Mouse (Mus musculus) cerebellum, adult 9-10 months (tissue): ENCODE data around the gene Ank2.
"Not testable (repeated sequence)": the region's sequence is repeated elsewhere in the genome, so short reads cannot be mapped to it uniquely, and the experiment has no call there.

Experiments
- DNase-seq: peaks from one replicate; pipeline ENCODE4 v3.0.0; 2022

Gene Ank2

DNA sequence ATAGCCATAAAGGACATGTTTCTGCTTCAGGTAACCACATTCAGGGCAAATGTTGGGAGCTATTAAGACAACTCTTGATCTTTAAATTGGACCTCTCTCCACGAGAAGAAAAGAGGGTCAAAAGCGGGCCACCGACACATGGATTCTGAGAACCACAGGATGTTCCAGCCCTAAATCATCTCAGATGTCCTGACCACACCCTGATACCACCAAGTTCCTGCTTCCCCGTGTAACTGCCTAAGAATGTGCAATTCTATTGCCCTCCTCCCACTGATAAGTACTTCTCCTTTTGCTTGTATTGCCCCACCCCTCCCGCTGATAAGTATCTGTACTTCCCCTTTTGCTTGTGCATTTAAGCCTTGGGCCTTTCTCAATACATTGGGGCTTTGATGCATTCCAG lies 18.8 kb downstream of the Ank2 start:
- not testable (repeated sequence) for DNase-seq

DNA sequence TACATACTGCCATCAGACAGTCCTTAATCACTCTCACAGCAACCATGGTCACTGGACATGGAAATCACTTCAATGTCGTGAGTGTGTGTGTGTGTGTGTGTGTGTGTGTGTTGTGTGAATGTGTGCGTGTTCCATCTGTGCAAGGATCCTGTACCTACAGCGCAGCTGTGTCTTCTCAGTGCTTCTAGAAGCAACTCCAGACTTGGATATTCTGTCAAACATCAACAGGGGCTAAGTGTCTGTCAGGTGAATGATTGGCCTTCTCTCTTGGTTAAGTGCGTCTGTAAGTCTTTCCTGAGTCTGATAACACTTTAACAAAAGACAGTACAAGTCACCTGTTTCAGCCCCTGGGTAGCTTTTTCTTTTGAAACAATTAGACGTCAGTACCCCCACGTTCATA lies 25.0 kb downstream of the Ank2 start:
- DNase-seq = no peak

DNA sequence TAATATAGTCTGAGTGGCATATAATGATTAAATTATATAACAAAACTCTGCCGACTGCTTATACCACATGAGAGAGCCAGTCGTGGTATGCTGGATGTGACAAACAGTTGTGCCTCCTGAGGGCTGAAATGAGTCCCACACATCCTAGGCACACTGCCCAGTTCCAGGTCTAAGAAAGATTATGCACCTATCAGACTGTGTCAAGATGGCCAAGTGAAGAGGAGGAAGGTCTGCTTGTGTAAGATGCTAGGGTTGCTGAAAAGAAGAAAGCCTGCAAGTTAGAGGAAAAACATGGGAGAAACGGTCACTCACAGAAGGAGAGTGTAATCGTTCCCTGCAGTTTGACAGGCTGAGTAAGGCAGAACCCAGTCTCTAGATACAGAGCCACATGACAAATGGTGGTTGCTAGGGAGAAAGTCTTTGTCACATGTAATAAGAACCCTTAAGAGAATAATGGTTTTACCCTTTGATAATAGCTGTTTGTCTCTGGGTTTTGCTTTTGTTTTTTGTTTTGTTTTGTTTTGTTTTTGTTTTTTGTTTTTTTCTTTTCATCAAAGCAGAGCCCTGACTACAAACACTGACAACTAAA lies 29.9 kb downstream of the Ank2 start:
- DNase-seq = no peak

DNA sequence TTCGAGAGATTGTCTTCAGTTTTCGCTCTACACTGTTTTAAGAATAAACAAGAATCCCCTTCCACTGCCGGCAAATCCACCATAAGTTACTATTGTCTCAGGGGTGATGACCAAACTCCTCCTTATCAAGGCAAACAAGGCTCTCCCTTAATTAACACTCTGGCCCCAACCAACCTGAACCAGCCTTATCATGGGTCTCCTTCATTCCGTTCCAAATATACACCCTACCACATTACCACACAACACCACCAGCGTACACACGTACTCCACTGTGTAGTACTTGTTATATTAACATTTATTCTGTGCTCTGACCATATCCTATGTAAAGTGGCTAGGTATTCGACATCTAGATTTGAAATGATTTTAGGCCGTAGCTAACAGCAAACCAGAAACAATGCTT lies 30.6 kb downstream of the Ank2 start:
- no peak for DNase-seq

DNA sequence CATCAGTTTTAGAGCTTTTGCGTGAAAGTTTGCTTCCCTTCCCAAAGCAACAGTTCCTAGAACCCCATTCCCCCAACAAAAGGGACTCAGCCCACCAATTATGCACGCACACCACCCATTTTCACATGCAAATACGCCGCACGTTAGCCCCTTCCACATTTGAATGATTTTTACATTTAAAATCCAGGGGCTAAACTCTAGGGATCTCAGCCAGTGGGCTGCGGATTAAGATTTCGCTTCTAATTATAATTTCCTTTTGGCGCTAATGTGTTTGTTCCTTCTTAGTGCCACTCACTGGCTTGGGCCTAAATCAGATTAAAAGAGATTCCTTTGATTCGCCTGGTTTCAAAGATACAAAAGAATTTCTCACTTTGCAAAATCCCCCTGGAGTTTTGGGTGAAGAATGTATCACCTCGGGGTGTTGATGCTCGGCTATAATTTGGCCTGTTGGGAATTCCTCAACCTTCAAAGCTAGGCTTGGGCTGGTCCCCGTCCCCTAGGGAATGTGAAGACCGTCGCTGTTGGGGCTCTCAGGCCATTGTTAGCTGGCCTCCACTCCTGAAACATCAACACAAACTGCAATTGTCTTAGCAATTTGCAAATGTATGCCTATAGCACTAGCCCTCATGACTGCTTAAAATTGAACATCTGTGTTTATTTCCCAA lies 35.2 kb downstream of the Ank2 start:
- DNase-seq = no peak

DNA sequence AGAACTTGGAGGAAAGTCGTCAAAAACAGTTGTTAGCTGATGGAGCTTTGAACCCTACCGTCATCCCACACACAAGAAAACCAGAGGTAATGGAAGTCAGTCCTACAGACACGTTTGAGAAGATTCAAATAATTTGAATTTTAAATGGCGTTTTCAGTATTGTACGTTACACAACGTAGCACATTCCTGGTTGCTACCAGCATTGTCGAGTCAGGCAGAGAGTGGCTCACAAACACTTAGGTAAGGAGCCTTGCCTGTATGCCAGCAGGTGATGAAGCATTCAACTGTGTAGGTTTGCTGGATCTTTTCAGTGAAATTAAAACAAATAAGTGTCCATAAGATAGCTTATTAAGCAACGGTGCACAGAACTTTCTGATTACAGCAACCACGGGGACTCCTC lies 36.0 kb downstream of the Ank2 start:
- DNase-seq = no peak

DNA sequence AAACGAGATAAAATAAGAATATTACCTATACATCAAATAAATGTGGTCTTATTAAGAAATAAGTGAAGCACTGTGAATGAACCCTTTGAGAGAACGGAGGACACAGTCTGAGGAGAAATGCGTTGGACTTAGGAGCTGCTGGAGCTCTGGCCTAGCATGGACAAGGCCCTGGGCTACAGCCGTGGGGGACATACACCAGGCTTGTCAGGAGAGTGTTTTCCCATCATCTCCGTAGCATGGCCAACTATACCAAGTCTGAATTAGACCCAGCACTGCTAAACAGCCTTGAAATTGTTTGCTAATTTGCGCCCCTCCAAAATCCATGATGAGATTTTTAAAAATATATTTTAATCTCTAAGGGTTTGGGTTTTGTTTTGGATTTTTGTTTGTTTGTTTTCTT lies 36.7 kb downstream of the Ank2 start:
- no peak for DNase-seq

DNA sequence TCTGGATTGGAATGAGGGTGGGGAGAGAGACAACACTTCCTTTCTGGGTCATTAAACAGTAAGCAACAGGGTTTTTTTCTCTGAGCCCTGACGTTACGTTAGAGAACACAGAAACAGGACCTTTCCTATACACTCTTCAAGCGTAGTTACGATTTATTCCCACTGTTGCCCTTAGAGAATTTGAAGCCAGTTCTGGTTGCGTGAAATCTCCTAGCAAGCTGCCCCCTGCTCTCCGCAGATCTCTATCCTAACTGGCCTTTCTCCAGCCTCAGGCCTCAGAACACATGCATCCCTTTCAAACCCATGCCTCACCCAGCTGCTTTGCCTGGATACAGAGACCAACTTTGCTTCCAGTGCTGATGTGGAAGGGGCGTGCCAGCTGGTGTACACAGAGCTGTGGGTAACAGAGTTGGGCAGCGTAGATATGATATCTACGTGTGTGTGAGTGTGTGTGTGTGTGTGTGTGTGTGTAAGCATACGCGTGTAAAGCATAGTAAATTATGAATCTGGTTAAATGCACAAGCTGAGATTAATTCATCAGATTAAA lies 38.2 kb downstream of the Ank2 start:
- DNase-seq = no peak

DNA sequence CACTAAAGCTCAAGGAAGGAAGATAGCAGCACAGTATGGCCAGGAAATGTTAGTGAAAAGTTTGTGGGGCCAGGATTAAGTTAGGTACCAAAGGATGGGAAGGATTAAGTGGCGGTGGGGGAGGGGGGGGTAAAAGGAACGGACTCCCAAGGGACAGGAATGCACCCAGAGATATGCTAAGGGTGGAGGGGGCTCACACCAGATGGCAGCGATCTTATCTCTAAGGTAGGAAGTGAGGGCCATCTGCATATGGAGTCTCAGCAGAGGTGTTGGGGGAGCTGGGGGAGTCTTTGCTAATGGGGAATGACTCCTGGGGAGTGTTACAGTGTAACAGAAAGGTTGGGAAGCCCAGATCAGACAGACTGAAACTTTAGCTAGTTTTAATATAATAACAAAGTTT lies 39.3 kb downstream of the Ank2 start:
- no peak for DNase-seq

DNA sequence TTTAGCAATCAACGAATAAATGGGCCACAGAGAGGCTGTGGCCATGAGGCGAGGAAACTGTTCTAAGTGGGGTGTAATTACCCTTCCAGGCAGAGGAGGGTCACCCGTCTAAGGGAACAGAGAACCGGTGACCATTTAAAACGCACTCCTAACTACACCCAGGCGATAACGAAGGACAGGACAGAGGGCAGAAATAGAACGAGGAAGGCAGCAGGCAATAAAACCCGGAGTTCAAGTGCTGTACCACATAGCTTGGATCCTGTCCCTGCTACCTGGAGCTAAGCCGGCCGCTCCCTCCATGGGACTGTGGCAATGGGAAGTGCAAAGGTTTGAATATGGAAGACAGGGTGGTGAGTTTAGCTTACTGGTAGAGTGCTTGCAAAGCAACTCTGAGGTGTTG lies 40.2 kb downstream of the Ank2 start:
- no peak for DNase-seq

DNA sequence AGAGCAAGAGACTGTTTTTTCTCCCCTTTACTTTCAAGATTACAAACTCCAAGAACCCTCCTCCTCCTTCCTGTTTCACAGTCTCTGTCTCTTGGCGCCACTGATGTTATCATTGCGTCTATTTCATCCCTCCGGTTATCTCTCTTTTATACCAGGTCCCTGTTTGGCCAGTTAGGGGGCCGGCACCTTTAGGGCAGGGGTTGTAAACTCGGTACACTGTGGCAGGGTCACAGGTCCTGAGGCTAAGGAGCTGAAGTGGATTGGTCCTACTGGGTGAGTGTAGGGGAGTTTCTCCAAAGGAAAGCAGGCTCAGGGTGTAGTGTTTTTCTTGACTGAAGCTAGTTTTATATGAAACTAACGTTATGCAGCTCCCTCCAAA lies 40.7 kb downstream of the Ank2 start:
- no peak for DNase-seq

DNA sequence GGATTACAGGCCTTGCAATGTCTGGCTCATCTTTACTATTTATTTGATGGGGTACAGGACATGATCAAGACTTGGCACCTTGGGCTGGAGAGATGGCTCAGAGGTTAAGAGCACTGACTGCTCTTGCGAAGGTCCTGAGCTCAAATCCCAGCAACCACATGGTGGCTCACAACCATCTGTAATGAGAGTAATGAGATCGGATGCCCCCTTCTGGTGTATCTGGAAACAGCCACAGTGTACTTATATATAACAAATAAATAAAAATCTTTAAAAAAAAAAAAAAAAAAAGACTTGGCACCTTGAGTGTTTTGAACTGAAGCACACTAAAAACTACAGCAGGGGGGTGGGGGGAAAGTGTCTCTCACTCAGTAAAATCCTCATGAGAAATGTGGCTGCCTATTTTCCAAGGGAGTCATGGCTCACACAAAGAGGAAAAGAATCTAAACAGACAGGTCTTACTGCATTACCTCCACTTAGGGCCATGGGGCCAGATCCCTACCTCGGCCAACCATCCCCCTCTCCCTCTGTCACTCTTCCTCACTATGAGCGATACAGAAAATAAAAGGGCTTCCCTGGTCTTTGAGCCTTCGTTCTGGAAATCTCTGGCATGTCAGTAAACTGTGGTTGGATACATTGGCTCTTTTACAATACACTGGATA lies 41.3 kb downstream of the Ank2 start:
- no peak for DNase-seq

DNA sequence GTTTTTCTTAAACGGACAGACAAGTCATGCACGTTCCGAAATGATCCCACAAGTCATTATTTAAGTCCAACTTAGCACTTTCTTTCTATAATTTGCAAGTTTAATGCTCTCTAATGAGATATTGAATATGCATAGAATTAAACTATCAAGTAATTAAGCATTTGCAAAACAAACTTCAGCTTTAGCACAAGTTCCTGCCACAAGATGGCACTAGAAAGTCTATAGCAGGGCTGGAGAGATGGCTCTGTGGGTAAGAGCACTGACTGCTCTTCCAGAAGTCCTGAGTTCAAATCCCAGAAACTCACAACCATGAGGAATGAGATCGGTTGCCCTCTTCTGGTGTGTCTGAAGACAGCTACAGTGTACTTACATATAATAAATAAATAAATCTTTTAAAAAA lies 45.4 kb downstream of the Ank2 start:
- no peak for DNase-seq

DNA sequence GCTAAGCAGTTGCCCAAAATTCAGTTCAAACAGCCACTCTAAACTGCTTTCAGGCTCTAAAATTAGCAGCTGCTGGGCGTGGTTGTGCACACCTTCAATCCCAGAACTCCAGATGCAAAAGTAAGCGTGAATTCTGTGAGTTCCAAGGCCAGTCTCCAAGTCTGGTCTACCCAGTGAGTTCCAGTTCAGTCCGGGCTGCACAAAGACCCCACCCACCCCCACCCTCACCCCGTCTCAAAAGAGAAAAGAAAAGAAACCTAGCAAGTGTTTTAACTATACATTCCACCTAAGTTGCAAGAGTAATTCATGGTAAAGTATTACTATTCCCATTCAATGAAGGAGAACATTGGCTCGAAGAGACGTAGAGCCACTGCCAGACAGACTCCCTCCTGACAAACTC lies 45.9 kb downstream of the Ank2 start:
- DNase-seq = no peak

DNA sequence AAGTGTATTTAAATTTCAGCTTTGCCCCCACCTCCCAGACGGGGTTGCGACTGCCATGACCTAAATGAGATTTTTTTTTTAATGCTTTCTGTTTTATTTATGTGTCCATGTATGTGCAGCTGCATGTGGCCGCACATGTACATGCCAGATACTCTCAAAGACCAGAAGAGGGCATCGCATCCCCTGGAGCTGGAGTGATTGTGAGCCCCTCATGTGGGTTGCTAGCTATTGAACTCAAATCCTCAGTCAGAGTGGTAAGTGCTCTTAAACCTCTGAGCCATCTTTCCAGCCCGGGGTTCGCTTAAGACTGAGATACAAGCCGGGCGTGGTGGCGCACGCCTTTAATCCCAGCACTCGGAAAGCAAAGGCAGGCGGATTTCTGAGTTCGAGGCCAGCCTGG lies 46.9 kb downstream of the Ank2 start:
- no peak for DNase-seq

DNA sequence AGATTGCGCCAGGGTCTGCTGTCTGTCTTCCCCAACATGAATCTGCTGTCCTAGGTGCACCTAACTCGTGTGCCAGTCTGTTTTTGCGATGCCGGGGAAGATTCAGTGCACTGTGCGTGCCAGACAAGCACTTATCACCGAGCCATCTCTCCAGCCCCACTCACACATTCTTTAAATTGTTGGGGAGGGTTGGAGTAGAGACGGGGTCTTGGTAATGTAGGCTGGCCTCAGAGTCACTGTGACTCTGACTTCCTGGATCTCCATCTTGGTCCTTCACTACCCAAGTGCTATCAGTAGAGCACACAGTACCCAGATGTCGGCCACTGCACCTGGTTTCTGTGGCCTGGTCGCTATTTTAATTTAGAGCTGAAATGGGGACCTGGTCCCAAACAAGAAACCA lies 47.4 kb downstream of the Ank2 start:
- DNase-seq = no peak

DNA sequence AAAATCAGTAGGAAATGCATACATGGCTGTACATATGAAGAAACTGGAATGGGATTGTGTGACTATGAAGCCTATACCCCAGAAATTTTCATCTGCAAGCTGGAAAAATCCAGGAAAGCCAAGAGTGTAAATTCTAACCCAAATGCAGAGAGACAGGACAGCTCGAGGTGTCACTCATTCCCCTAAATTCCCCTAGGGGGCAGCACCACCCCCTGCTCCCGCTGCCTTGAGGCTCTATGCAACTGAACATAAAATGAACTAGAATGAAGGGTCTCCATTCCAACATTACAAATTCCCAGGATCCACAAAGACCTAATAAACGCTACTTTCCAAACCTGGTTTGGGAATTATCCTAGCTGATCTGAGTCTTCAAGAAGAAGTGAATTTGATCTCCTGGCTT lies 48.1 kb downstream of the Ank2 start:
- DNase-seq = peak; percentile 24

DNA sequence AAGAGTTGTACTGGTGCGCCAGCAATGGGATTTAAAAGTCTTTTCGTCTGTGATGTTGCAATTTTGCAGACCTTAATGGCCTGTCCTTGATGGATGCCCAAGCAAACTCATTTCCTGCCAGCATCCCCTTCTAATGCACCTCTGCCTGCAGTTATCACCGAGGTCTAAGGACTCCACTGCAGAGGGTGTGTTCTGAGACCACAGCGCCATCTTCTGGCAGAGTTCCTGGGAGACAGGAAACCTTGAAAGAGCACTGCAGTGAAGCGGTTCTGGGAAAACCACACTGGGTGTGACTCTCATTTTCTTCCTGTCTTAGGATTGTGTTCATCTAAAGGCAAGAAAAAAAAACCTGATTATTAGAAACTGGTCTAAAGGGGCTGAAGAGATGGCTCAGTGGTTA lies 53.0 kb downstream of the Ank2 start:
- DNase-seq = peak; percentile 43

DNA sequence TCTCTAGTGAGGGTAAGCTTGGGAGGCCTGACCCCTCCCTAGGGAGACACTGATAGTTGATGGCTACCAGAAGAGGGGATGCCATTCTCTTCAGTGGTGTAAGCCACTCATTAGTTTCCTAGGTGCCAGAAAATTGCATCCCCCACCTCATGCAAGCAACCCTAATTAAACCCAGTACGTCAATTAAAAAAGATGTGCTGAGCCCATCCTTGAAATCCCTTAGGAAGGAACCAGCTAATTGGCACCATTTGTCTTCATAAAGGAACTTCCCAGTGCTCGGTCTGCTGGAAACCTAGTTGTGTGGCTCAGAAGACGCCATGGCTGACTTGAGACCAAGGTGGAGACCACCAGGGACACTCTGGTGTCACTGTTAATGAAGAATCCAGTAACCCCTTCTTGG lies 65.9 kb downstream of the Ank2 start:
- DNase-seq = no peak

DNA sequence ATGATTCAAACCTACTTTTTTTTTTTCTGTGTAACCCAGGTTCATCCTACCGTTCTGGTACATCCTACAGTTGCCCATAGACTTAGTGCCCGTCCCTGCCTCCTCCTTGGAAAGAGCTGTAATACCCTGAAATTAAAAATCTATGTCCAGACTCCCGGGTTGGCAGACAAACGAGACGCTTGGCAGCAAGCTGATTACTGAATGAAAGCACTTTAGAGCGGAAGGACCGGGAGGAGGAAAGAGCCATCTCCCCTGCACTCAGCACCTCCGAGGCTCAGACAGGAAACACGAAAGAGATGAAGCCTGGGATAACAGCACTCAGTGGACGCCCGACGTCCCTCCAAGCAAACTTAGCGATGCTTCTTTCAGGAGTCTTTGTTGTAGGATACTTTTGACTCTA lies 69.3 kb downstream of the Ank2 start:
- DNase-seq = no peak

DNA sequence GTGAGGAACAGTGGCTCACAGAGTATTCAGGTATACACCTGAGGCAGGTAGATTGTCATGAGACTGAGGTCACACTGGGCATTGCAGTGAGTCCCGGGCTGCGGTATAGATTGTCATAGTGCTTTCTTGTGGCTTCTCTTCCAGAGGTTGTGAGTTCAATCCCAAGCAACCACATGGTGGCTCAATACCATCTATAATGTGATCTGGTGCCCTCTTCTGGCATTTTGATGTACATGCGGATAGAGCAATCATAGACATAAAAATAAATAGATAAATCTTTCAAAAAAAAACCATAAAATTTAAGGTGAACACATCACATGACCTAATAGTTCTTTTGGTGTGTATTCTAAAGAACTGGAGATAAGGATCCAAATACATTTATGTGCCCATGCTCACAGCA lies 70.6 kb downstream of the Ank2 start:
- no peak for DNase-seq

DNA sequence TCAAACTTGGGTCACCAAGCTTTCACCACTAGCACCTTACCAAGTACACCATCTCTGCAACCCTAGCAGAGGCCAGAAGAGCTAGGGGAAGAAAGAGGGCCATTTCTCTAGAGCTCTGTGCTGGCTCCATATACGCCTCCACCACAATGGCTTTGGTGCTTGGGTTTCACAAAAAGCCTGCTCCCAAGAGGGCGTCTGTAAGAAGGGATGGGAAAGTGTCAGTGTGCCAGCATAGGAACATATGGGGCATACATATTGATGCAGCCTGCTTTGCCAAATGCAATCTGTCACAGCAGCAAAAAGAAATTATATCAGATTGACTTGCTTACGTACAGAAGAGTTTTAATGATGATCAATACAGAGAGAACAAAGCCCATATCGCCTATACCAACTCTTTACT lies 82.2 kb downstream of the Ank2 start:
- no peak for DNase-seq

DNA sequence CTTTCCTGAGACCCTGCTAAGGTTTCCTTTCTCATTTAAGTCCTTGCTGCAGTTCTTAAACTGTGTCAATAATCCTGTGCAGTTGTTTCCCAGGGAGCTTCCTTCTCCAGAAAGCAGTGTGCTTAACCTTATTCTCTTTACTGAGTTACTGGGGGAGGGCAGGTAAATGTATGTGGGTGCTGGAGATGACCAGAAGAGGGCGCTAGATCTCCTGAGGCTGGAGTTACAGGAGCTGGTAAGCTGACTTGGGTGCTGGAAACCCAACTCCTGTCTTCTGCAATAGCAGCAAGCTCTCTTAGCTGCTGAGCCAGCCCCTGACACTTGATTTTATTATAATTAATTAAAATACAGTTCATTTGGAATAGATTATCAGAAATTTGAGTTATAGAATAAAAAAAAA lies 84.7 kb downstream of the Ank2 start:
- DNase-seq = no peak

DNA sequence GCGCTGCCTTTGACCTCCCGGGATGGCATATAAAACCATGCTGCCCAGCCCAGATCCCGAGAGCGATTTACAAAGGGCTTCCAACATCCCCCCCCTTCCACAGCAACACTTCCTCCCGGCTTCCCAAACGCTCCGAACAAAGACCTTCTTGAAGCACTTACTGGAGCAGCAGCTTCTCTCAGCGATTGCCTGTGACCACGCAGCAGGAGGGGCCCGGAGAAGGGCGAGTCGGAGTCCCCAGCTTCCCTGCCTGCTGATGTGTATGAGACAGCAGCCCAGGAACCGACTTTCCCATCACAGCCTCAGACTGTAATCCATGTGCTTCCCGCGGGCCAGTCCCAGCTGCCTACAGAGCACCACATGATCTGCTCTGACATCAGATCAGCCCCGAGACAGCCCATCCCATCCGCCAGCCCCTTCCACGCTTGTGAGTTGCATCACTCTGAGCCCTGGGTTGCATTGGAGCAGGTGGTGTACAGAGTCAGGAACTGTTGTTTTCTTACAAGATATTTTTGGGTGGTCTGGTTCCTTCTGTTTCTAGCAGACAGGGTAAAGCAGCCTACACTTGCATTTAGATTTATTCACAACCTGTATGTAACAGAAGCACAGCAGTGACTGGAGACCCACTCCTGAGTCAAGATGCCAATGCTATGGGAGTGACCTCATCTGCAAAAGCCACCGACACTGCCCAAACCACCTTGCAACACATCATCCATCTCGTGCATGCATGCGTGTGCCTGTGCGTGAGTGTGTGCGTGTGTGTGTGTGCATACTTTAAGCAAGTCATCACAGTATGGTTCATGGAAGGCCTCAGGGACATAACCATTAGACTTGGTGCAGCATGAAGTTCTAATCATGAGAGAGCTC lies 90.2 kb downstream of the Ank2 start:
- DNase-seq = peak; percentile 71
